Mouse (Mus musculus): ENCODE measurements around the gene Krtap16-3.

Gene Krtap16-3

GRCm38 (mm10) chr16:88962773-88963172 lies at the start of gene Krtap16-3:
Gene Krtap16-3, minus strand, starts transcription at chr16:88962873.
- DNase-seq = no peak

- no peak for DNase-seq
Observed at GRCm38 (mm10) chr16:89010659-89011058, 48.0 kb upstream of the Krtap16-3 start, which contains the start of gene Krtap22-2. Gene Krtap22-2, minus strand, starts transcription at chr16:89010759.

DNA sequence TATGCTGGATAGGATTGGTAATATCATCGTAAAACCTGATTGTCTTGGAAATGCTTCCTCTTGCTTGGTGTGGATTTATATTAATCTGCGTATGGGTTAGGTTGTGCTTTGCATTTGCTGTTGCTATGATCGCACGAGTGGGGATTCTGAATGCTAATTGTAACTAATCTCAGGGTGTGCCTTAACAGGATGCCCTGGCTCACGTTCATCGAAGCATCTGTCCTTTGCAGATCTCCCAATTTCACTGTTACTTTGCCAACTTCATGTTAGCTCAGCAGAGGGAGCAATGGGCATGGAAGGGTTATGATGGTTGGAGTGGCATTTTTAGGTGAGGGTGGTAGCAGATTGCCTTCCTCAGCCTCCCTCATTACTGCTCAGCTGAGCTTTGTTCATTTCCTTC lies 21.6 kb downstream of the Krtap16-3 start:
- DNase-seq = no peak

- DNase-seq = no peak
Observed at GRCm38 (mm10) chr16:88938252-88938651, 24.4 kb downstream of the Krtap16-3 start.

GRCm38 (mm10) chr16:88932165-88932564 lies 30.5 kb downstream of the Krtap16-3 start, which contains the start of gene Krtap19-9b:
Gene Krtap19-9b, minus strand, starts transcription at chr16:88932265.
- no peak for DNase-seq
